ENCODE assay signal across 8 mouse cellular contexts in genomic region chr15:85879498-85879895, GRCm38 (mm10). TPM values are rescaled to one million over a fixed set of nuclear protein-coding genes. Genes with fewer than 3 reads are reported as not detected.
DNase-seq lines count a peak whose midpoint lies in the region; ATAC-seq and TF ChIP-seq lines count a peak whose summit lies in the region.

No protein-coding gene starts in this region.

- no peaks in the 10 kb centered on the region for H3K27me3 ChIP-seq in heart, embryonic 11.5 days (ENCODE audit: control insufficient read depth, insufficient read depth, low read length)
- no peaks in the 10 kb centered on the region for H3K27me3 ChIP-seq in C2C12 (ENCODE audit: control insufficient read depth, insufficient read depth, insufficient read length)
- H3K27me3 ChIP-seq in embryonic facial prominence, embryonic 13.5 days: no peaks in the 10 kb centered on the region
- no peaks in the 10 kb centered on the region for H3K27me3 ChIP-seq in intestine, embryonic 15.5 days (replicated peaks)
- no peaks in the 10 kb centered on the region for H3K27me3 ChIP-seq in midbrain, embryonic 16.5 days (ENCODE audit: control insufficient read depth, insufficient read depth, low read depth, low read length)

- no peaks in the 10 kb centered on the region for H3K9me3 ChIP-seq in heart, embryonic 11.5 days (replicated peaks; ENCODE audit: control insufficient read depth, low read length)
- H3K9me3 ChIP-seq in embryonic facial prominence, embryonic 13.5 days: no peaks in the 10 kb centered on the region
- H3K9me3 ChIP-seq in intestine, embryonic 15.5 days: no peaks in the 10 kb centered on the region
- H3K9me3 ChIP-seq in midbrain, embryonic 16.5 days (replicated peaks; ENCODE audit: control insufficient read depth, low read length, poor library complexity, severe bottlenecking): no peaks in the 10 kb centered on the region

- peak overlapping the region; percentile 70 for H3K4me3 ChIP-seq in heart, embryonic 11.5 days (ENCODE audit: low read depth, low read length)
- H3K4me3 ChIP-seq in C2C12 (ENCODE audit: insufficient read depth, poor library complexity, severe bottlenecking): peak overlapping the region; percentile 74
- H3K4me3 ChIP-seq in embryonic facial prominence, embryonic 13.5 days: peak overlapping the region; percentile 80
- peak overlapping the region; percentile 64 for H3K4me3 ChIP-seq in intestine, embryonic 15.5 days (replicated peaks)
- H3K4me3 ChIP-seq in midbrain, embryonic 16.5 days (ENCODE audit: low read depth, low read length): peak overlapping the region; percentile 78

- WGBS in heart, embryonic 11.5 days (ENCODE audit: insufficient replicate concordance): 1% methylated on average over 18 of the region's 18 CpGs
- WGBS in embryonic facial prominence, embryonic 13.5 days: 1% methylated on average over 18 of the region's 18 CpGs
- under 1% methylated on average over 18 of the region's 18 CpGs for WGBS in intestine, embryonic 15.5 days
- under 1% methylated on average over 18 of the region's 18 CpGs for WGBS in midbrain, embryonic 16.5 days

- peaks cover 19% of the 10 kb centered on the region for H3K36me3 ChIP-seq in heart, embryonic 11.5 days (ENCODE audit: control insufficient read depth, insufficient read depth, low read length)
- peaks cover 34% of the 10 kb centered on the region for H3K36me3 ChIP-seq in C2C12 (ENCODE audit: control insufficient read depth, insufficient read depth)
- H3K36me3 ChIP-seq in embryonic facial prominence, embryonic 13.5 days: peaks cover 50% of the 10 kb centered on the region
- peaks cover 22% of the 10 kb centered on the region for H3K36me3 ChIP-seq in intestine, embryonic 15.5 days
- peaks cover 5% of the 10 kb centered on the region; the same call in 1 of the 2 replicates for H3K36me3 ChIP-seq in midbrain, embryonic 16.5 days (ENCODE audit: control insufficient read depth, insufficient read depth, low read length)

- peaks cover 11% of the 10 kb centered on the region for H3K4me1 ChIP-seq in heart, embryonic 11.5 days (ENCODE audit: control insufficient read depth, insufficient read depth, low read length)
- peaks cover 19% of the 10 kb centered on the region for H3K4me1 ChIP-seq in embryonic facial prominence, embryonic 13.5 days
- peaks cover 11% of the 10 kb centered on the region for H3K4me1 ChIP-seq in intestine, embryonic 15.5 days (replicated peaks)
- H3K4me1 ChIP-seq in midbrain, embryonic 16.5 days (ENCODE audit: control insufficient read depth, insufficient read depth, low read length): peaks cover 19% of the 10 kb centered on the region

- peak overlapping the region; percentile 85 for H3K9ac ChIP-seq in heart, embryonic 11.5 days (ENCODE audit: low read depth, low read length)
- H3K9ac ChIP-seq in embryonic facial prominence, embryonic 13.5 days: peak overlapping the region; percentile 94
- peak overlapping the region; percentile 82 for H3K9ac ChIP-seq in intestine, embryonic 15.5 days
- H3K9ac ChIP-seq in midbrain, embryonic 16.5 days (ENCODE audit: low read depth, low read length): peak overlapping the region; percentile 82

- no peaks in the 10 kb centered on the region for H3K79me3 ChIP-seq in C2C12 (ENCODE audit: low read depth)

- H3K79me2 ChIP-seq in C2C12 (ENCODE audit: control insufficient read depth, insufficient read depth): peaks cover 13% of the 10 kb centered on the region

- peak overlapping the region; percentile 60 for H3ac ChIP-seq in C2C12 (ENCODE audit: control insufficient read depth, insufficient read length, low read depth)

- H3K4me2 ChIP-seq in heart, embryonic 11.5 days: peak overlapping the region; percentile 95
- peak overlapping the region; percentile 82 for H3K4me2 ChIP-seq in embryonic facial prominence, embryonic 13.5 days
- H3K4me2 ChIP-seq in intestine, embryonic 15.5 days (replicated peaks): peak overlapping the region; percentile 91
- H3K4me2 ChIP-seq in midbrain, embryonic 16.5 days (ENCODE audit: low read length): peak overlapping the region; percentile 80

- TF ChIP-seq CTCF in C2C12 (IDR thresholded peaks at IDR 0.05; ENCODE audit: control insufficient read depth, insufficient read depth, insufficient read length): no peak

- peak; percentile 37 for ATAC-seq in heart, embryonic 11.5 days (replicated peaks; ENCODE audit: insufficient number of reproducible peaks, low FRiP score, low TSS enrichment)
- no peak for ATAC-seq in embryonic facial prominence, embryonic 13.5 days (ENCODE audit: insufficient number of reproducible peaks, insufficient read depth, low FRiP score, low TSS enrichment, low read depth)
- ATAC-seq in intestine, embryonic 15.5 days: peak; percentile 52
- ATAC-seq in midbrain, embryonic 16.5 days: peak; percentile 27

- no peak for DNase-seq in heart, postnatal 10 days
- no peak for DNase-seq in testis, postnatal 10 days (ENCODE audit: low spot score)
- no peak for DNase-seq in left cerebral cortex, postnatal 10 days (ENCODE audit: extremely low spot score in 1 of 2, low spot score in 2 of 2)

- peak overlapping the region; percentile 85 for H3K27ac ChIP-seq in heart, embryonic 11.5 days (ENCODE audit: low read depth, low read length)
- H3K27ac ChIP-seq in embryonic facial prominence, embryonic 13.5 days: peak overlapping the region; percentile 85
- peak overlapping the region; percentile 81 for H3K27ac ChIP-seq in intestine, embryonic 15.5 days
- H3K27ac ChIP-seq in midbrain, embryonic 16.5 days (ENCODE audit: low read length): peak overlapping the region; percentile 87

- intact Hi-C loops in heart, postnatal 10 days (cut with DNase I): loop anchor here (2.0 kb wide), 1 partner anchor 21 kb away; the partner anchor contains the start of gene Gtse1
- intact Hi-C loops in left cerebral cortex, postnatal 10 days (cut with DNase I): loop anchor here (5.0 kb wide), 2 partner anchors 62 to 282 kb away; no protein-coding TSS in a partner anchor

TF ChIP-seq in C2C12, 6 proteins besides CTCF, POLR2A, EP300 and RAD21:
- no peak for TF ChIP-seq CEBPB (IDR thresholded peaks at IDR 0.05; ENCODE audit: low read depth)
- no peak for TF ChIP-seq MYOD1 (IDR thresholded peaks at IDR 0.05; ENCODE audit: control insufficient read depth, insufficient read length, low read depth)
- TF ChIP-seq MAX (IDR thresholded peaks at IDR 0.05): no peak
- no peak for TF ChIP-seq MYOG (IDR thresholded peaks at IDR 0.05; ENCODE audit: control insufficient read depth, extremely low read depth, insufficient read length)
- no peak for TF ChIP-seq USF1 (IDR thresholded peaks at IDR 0.05; ENCODE audit: low read depth)
- no peak for TF ChIP-seq FOSL1 (IDR thresholded peaks at IDR 0.05; ENCODE audit: insufficient read depth, low read length, poor library complexity, severe bottlenecking)

RNA-seq across cellular contexts. Expression of gene Trmu, which starts 0.4 kb away (rescaled TPM):
- 24.0 and 26.4 TPM in 2 replicates for polyA plus RNA-seq in heart, embryonic 11.5 days (2014; fragmentation: Nextera tagmentation; extraction: Ambion mirVana)
- total RNA-seq in heart, postnatal 10 days (2021): 10 to 100 TPM; 30.5 to 32.9 TPM
- 10.4 TPM for polyA plus RNA-seq in C2C12 (2012; fragmentation: generic; extraction: Trizol)
- 49.4 and 52.9 TPM in 2 replicates for polyA plus RNA-seq in embryonic facial prominence, embryonic 13.5 days (2015; fragmentation: Nextera tagmentation; extraction: Ambion mirVana)
- polyA plus RNA-seq in intestine, embryonic 15.5 days (2015; fragmentation: Nextera tagmentation; extraction: Ambion mirVana): 34.2 and 35.8 TPM in 2 replicates
- 58.5 and 59.5 TPM in 2 replicates for polyA plus RNA-seq in midbrain, embryonic 16.5 days (2015; fragmentation: Nextera tagmentation; extraction: Ambion mirVana)
- total RNA-seq in left cerebral cortex, postnatal 10 days (2021): 10 to 100 TPM; 34.1 to 34.4 TPM

RNA-seq across cellular contexts. Expression of gene Gtse1, which starts 20.0 kb away (rescaled TPM):
- polyA plus RNA-seq in heart, embryonic 11.5 days (2014; fragmentation: Nextera tagmentation; extraction: Ambion mirVana): 24.4 and 27.8 TPM in 2 replicates
- total RNA-seq in heart, postnatal 10 days (2021): 1 to 10 TPM; 4.5 to 4.6 TPM
- 60.7 TPM for polyA plus RNA-seq in C2C12 (2012; fragmentation: generic; extraction: Trizol)
- 25.5 and 27.2 TPM in 2 replicates for polyA plus RNA-seq in embryonic facial prominence, embryonic 13.5 days (2015; fragmentation: Nextera tagmentation; extraction: Ambion mirVana)
- 22.8 and 23.5 TPM in 2 replicates for polyA plus RNA-seq in intestine, embryonic 15.5 days (2015; fragmentation: Nextera tagmentation; extraction: Ambion mirVana)
- polyA plus RNA-seq in midbrain, embryonic 16.5 days (2015; fragmentation: Nextera tagmentation; extraction: Ambion mirVana): 3.4 and 4.2 TPM in 2 replicates
- 1 to 10 TPM; 1.4 to 1.7 TPM for total RNA-seq in left cerebral cortex, postnatal 10 days (2021)

RNA-seq across cellular contexts. Expression of gene Ttc38, which starts 47.4 kb away (rescaled TPM):
- polyA plus RNA-seq in heart, embryonic 11.5 days (2014; fragmentation: Nextera tagmentation; extraction: Ambion mirVana): 2.7 and 4.0 TPM in 2 replicates
- 1 to 10 TPM; 7.5 to 8.5 TPM for total RNA-seq in heart, postnatal 10 days (2021)
- 0.07 TPM for polyA plus RNA-seq in C2C12 (2012; fragmentation: generic; extraction: Trizol)
- polyA plus RNA-seq in embryonic facial prominence, embryonic 13.5 days (2015; fragmentation: Nextera tagmentation; extraction: Ambion mirVana): 7.3 and 7.4 TPM in 2 replicates
- 8.5 and 10.0 TPM in 2 replicates for polyA plus RNA-seq in intestine, embryonic 15.5 days (2015; fragmentation: Nextera tagmentation; extraction: Ambion mirVana)
- 2.9 and 4.0 TPM in 2 replicates for polyA plus RNA-seq in midbrain, embryonic 16.5 days (2015; fragmentation: Nextera tagmentation; extraction: Ambion mirVana)
- total RNA-seq in left cerebral cortex, postnatal 10 days (2021): 1 to 10 TPM; 4.0 to 5.3 TPM

RNA-seq across cellular contexts. Expression of gene Pkdrej, which starts 58.0 kb away (rescaled TPM):
- 0.14 TPM in 2 replicates for polyA plus RNA-seq in heart, embryonic 11.5 days (2014; fragmentation: Nextera tagmentation; extraction: Ambion mirVana)
- 1 to 10 TPM; 2.3 to 2.9 TPM for total RNA-seq in heart, postnatal 10 days (2021)
- not detected for polyA plus RNA-seq in C2C12 (2012; fragmentation: generic; extraction: Trizol)
- 0.19 and 0.25 TPM in 2 replicates for polyA plus RNA-seq in embryonic facial prominence, embryonic 13.5 days (2015; fragmentation: Nextera tagmentation; extraction: Ambion mirVana)
- 0.20 and 0.24 TPM in 2 replicates for polyA plus RNA-seq in intestine, embryonic 15.5 days (2015; fragmentation: Nextera tagmentation; extraction: Ambion mirVana)
- 0.05 TPM in 1 of 2 replicates, not detected in the other for polyA plus RNA-seq in midbrain, embryonic 16.5 days (2015; fragmentation: Nextera tagmentation; extraction: Ambion mirVana)
- total RNA-seq in left cerebral cortex, postnatal 10 days (2021): under 1 TPM; 0.36 to 0.60 TPM
